Mouse (Mus musculus) C2C12 (cell line): ENCODE measurements around the gene Mark4.

Experiments
- CTCF ChIP-seq: IDR thresholded peaks from one replicate; pipeline ENCODE4 v1.5.1; 2011; ENCODE audit not compliant: control insufficient read depth, insufficient read depth, insufficient read length
- MAX ChIP-seq: IDR thresholded peaks from one replicate; pipeline ENCODE4 v1.6.1; 2011; ENCODE audit warnings: mild to moderate bottlenecking, control low read depth
- MYOG ChIP-seq: IDR thresholded peaks from one replicate; pipeline ENCODE4 v1.6.1; 2011; ENCODE audit not compliant: control insufficient read depth, insufficient read length; ENCODE audit errors: extremely low read depth
- USF1 ChIP-seq: IDR thresholded peaks from one replicate; pipeline ENCODE4 v1.6.1; 2011; ENCODE audit warnings: low read depth, mild to moderate bottlenecking, control low read depth, moderate library complexity

GRCm38 (mm10) chr7:19462443-19462842, 3.8 kb upstream of the Mark4 start:
- TF ChIP-seq CTCF (no peak), USF1 (no peak), MAX (no peak), MYOG (no peak)
